Mouse (Mus musculus) kidney, adult 11 months (tissue): ENCODE data around the gene Gpr179.
"Not testable (repeated sequence)": the region's sequence is repeated elsewhere in the genome, so short reads cannot be mapped to it uniquely, and the experiment has no call there.

ENCODE experiments used
- DNase-seq: peaks from one replicate; pipeline ENCODE4 v3.0.0; 2022

Gpr179 gene

DNA sequence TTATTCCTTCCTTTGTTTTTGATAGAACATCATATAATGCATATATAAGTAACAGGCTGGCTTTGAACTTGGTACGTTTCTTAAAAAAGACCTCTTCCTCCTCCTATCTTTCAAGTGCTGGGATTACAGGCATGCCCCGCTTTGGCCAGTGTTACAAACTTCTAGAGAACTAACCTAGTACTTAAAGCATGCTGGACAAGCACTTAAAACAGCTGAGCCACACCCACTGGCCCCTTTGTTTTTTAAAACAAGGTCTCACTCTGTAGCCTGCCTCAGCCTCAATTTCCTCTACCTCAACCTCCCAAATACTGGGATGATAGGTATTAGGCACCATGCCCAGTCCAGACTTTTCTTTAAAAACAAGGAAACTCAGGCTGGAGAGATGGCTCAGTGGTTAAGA, 2.8 kb upstream of the Gpr179 start:
- DNase-seq, result no peak

DNA sequence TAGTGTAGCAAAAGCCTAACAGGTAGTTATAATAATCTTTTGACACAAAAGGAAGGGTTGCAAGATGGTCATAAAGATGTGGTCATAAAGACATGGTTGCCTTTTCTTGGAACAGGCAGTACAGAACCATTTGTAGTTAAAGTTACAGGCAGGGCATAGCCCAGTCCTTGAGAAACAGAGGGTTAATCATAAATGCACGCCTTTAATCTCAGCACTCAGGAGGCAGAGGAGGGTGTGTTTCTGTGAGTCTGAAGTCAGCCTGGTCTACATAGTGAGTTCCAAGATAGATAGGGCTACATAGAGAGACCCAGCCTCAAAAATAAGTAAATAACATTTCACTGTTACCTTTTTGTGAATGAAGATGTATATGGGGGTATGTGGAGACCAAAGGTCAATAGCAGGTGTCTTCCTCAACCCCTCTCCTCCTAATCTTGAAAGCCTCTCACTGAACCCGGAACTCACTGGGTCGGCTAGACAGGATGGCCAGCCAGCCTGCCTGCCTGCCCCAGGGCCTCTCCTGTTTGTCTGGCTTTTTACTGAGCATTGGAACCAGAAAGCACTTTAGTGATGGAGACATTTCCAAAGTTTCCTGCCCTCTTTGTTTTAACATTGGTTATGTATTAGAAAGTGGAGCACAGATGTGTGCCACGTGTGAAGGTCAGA, 1.2 kb upstream of the Gpr179 start:
- no peak for DNase-seq

DNA sequence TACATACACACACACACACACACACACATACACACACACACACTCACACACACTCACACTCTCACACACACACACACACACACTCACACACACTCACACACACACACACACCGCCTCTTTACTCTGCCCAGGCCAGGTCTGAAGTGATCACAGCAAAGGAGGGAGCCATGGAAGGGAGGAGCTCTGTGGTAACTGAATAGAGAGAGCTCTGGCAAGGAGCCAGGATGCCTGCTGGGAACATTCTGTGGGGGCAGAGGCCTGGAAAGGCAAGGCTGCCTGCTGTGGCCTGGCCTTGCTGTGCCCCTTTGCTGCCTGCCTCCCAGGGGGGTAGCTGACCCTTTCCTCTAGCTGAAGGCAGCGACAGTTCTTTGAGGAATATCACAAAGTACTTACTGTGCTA, 1.8 kb downstream of the Gpr179 start:
- peak; percentile 81 for DNase-seq

DNA sequence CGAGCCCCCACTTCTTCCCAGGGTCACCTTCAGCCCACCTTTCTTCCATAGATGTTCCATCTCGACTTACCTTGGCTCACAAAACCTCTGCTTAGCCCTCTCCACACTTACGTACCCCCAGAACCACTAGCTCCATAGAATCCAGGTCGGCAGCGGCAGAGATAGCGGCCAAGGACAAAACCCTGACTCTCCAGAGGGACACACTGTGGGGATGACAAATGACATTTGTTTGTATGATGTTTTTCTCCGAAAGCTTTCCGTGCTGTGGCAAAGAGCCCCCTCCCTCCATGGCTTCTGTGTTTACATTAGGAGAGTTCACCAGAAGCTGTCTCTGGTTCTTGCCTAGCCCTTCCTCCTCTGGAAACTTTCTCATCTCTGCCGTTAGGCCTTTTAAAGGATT, 4.6 kb downstream of the Gpr179 start:
- DNase-seq, result no peak

DNA sequence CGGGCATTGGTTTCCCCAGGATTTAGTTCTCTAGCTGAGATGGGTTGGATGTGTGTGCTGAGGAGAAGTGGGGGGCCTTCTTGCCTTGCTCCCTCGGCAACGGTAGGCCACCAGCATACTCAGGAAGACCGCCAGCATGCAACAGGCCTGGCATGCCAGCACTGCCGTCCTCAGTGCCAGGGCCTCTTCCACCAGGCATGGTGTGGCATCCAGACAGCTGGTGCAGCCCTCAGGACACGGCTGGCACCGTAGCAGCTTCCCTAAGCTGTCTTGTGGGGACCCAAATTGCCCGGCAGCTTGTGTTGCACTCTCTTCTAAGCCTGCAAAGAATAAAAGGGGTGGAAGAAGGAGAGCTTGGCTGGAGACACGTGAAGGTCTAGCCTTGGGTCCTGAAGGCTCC, 5.5 kb downstream of the Gpr179 start:
- DNase-seq, result no peak

DNA sequence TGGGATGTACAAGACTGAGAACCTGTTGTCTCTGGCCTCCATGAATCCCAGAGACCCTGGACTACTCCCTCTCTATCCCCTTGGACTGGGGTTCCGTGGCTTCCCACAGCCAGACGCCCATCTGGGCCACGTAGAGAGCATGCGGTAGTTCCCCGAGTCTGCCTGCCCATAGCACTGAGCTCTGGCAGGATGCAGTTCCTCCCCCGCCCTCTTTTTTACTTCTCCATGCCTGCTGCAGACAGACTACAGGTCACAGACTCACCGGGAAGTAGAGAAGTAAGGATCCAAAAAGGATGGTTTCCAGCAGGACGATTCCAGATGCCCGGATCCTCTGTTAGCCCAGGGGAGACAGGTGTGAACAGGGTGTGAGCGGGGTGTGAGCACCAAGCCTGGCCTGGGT, 6.4 kb downstream of the Gpr179 start:
- DNase-seq, result no peak

DNA sequence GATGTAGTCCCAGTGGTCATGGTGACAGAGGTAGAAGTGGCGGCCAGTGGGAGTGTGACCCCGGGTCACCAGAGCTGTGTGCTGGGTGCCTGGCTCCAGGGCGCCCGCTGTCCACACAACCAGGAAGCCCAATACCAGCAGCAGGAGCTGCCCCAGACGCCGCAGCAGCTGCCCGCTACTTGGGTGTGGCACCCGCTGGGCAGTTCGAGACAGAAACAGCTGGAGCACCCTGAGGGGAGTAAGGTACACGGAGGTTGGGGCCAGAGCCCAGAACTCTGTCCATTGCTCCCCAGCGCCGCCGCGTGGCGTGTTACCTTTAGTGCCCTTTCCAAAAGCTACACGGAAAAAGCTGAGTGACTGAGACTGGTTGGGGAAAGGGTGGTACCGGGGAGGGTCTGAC, 8.3 kb downstream of the Gpr179 start:
- DNase-seq, result no peak

DNA sequence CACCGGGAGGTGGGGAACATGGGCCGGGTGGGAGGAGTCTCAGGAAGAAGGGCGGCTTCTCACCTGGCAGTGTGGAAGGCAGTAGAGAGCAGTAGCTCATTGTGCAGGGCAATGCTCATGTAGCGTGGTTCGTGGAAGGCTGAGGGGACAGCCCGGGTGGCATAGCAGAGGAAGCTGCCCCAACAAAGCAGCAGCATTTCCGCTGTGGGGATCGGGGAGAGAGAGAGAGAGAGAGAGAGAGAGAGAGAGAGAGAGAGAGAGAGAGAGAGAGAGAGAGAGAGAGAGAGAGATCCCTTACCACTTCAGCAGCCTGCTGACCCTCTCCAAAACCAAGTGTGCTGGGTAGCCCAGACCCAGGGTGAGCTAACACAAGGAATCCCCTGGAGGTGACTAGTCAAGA, 8.7 kb downstream of the Gpr179 start:
- DNase-seq, result no peak

DNA sequence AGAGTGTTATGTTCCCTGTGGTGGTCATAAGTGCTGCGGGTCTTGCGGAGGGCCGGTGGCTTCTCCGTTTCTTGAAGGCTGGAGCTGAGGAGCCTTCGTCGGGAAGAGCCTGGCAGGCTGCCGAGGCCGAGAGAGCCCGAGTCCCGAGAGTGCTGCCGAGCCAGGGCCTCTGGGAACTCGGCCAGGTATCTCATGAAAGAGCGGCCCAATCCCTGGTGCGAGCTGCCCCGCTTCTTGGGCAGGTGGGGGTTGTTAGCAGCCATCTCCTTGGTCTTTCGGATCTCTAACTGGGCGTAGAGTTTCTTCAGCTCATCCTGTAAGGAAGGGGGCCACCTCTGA, 12.9 kb downstream of the Gpr179 start:
- peak; percentile 67 for DNase-seq

DNA sequence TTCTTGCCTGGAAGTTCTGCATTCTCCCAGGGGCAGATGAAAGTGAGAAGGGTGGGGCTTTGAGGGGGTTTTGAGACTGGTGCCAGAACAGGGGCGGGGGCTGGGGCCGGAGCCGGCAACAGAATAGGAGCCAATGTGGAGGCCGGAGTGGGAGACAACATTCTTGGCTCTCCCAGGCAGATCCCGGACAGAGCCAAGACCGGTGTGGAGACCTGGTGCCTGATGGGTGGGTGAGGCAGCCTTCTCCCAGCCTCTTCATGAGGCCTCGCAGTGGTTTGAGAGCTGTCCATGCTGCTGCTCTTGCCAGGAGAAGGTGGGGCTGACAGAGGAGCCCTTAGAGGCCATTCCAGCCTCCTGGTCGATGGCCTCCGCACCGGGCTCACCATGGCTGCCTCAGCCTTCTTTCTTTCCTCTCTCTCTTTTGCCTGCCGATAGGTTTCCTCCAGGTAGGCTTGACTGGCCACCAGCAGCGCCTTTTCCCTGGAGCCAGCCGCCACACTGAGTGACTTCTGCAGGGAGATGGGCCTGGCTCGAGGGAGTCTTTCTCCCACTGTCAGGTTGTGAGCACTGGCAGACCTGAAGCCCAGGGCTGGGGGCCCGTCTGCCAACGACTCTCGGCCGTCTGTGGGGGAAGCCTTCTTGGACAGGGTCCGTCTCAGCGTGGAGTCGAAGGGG, 13.4 kb downstream of the Gpr179 start:
- DNase-seq, result no peak

DNA sequence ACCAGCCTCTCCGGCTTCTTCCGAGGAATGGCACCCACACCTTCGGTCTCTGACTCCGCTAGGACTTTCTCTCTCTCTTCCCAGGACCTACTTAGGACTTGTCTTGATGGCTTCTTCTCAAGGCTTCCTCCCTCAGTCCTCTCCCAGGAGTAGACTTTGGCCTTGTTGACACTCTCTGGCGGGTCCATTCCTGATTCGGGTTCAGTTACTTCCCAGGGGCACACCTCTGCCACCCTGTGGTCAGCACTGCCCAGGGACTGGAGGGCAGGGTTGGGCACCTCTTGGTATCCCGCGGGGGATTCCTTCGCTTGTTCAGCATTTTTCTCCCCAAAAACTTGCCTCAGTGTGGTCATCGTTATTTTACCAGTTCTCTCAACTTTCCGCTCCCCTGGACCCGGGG, 14.5 kb downstream of the Gpr179 start:
- DNase-seq, result peak; percentile 60

DNA sequence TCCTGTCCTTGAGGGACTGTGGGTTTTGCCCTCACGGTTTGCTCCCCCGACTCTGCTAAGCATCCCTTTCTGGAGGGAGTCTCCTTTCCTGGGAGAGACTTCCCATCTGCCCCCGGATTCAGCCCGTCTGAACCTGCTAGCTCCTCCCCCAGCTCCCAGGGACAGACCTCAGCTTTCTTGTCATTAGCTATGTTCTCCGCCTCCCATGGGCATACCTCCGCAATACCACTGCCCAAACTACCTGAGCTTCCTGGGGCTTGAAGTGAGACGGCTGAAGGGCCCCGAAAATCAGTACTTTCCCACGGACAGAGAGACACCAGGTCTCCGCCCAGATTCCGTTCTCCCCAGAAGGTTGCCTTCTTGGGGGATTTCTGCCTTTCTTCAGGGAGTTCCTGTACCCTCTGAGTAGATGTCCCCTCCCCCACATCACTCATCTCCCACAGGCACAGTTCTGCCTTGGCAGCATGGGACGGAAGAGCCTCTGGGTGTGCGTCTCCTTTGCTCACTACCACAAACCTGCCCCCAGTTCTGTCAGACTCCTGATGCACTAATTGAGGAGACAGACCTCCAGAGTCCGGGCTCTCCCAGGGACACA, 15.0 kb downstream of the Gpr179 start:
- DNase-seq, result no peak

DNA sequence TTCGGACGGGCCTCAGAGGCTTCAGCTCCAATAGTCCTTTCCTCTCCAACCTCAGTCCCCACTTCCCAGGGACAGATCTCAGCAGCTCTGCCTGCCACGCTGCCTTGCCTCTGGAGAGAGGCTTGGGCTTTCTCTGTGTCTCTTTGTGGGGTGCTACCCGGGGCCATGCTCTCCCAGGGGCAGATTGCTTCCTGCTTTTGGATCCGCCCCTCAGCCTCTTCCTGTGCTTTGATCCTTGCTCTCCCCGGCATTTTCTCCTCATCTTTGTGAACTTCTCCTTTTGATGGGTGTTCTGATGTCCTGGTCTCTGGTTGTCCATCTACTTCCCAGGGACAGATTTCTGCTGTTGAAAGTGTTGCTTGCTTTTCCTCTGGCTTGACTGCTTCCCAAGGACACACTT, 15.6 kb downstream of the Gpr179 start:
- DNase-seq, result no peak

DNA sequence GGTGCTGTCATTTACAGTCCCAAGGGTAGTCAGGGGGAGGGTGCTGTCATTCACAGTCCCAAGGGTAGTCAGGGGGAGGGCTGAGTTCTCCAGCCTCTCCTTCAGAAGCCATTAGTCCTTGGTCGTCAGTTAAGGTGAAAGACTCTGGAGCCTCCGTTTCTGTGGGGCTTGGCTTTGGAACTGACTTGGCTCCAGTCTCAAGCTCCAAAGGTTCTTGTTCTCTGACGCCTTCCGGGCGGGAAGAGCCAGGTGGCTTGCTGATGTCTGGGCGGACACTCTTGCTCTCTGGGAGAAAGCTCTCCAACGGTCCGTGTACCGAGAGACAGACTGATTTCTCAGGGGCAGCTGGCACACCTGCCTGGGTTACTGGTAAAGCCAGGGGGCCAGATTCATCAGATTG, 17.5 kb downstream of the Gpr179 start:
- DNase-seq, result no peak

DNA sequence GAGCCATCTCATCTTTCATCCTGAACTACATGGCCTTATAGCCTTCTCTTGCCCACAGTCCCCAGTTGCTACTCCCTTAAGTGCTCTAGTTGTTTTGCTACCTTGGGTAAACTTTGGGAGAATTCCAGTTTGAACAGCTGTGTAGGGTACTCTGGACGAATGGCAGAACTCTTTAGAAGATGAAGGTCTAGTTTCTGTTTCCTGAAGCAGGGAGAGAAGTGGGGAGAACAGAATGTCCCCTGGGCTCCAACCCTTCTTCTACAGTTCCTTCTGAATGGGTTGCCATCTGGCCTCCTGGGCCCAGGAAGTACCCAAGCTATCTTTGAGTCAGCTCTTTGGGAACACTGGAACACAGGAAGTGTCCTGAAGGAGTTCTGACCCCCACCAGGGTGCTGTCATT, 18.0 kb downstream of the Gpr179 start:
- DNase-seq, result no peak

DNA sequence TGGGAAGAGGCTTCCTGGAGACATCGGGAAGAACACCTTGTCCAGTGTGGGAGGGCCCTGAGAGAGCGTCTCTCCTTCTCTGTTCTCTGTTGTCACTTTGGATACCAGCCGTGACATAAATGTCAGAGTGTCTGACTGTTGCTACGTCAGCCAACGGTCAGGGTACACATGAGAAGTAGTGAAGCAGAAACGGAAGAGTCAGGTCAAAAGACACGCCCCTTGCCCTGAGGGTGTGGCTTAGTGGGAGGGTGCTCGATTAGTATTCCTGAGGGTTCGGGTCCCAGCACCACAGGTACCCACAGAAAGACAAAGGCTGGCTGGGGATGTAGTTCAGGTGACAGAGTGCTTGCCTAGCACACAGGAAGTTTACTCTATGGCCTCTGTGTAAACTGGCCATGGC, 18.8 kb downstream of the Gpr179 start:
- peak; percentile 48 for DNase-seq

DNA sequence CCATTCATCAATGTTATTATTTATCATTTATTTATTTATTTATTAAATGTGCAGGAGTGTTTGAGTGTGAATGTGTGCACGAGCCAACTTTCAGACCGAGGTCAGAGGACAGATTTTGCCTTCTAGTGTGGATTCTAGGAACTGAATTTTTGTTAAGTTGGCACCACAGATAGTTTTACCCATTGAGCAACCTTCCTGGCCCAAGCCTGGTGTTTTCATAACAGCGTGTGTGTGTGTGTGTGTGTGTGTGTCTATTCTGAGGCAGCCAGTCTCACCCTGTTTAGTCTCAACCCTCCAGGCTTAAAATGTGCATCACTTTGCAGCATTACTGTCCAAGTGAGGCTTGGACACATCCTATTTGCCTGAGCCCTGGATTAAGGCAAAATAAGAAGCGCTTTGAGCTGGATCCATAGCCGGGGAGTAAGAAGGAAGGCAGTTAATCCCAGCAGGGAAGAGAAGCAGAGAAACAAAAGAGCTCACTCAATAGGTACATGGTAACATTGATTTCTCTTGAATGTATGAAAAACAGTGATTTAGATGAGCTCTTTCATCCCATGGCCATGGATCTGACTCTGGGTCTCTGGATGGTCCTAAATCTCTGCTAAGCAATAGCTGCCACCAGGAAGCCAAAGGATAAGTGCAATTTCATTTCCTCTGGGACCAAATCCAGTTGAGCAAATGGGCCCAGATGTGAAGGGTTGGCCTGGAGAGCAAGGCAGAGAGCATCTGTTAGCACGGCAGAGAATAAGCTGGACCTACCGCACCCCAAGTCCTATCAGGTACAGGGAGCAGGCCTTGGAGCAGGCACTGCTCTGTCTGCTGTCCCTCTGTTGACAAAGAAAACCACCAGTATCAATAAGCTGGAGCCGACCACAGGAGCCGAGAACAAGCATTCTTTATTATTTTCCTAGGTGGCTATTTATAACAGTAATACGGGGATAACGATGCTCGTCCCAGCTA, 20.4 kb downstream of the Gpr179 start:
- no peak for DNase-seq

DNA sequence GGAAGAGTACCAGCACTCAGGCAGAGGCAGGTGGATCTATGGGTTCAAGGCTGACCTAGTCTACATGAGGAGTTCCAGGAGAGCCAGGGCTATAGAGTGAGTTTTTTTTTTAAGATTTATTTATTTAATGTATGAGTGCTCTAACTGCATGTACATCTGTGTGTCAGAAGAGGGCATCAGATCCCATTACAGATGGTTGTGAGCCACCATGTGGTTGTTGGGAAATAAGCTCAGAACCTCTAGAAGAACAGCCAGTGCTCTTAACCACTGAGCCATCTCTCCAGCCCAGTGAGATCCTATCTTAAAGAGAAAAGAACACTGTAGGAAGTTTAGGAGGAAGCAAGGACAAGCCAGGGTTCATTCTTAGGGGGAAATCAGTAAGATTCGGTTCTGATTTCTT, 21.6 kb downstream of the Gpr179 start:
- no peak for DNase-seq

DNA sequence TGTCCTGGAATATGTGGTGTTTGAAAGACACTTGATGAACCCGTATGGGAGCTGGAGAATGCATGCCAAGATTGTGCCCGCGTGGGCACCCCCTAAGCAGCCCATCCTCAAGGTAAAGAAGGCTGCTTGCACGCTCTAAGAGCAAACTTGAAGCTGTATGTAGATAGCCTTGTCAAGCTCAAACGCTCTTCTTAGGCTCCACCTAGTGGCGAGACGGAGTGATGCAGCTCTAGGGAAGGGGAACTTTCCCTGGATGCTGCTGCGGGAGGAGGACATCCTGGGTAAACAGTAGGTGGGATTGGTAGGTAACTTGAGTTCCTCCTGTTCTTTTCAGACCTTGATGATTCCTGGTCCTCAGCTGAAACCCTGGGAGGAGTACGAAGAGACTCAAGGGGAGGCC, 23.7 kb downstream of the Gpr179 start:
- DNase-seq, result no peak

DNA sequence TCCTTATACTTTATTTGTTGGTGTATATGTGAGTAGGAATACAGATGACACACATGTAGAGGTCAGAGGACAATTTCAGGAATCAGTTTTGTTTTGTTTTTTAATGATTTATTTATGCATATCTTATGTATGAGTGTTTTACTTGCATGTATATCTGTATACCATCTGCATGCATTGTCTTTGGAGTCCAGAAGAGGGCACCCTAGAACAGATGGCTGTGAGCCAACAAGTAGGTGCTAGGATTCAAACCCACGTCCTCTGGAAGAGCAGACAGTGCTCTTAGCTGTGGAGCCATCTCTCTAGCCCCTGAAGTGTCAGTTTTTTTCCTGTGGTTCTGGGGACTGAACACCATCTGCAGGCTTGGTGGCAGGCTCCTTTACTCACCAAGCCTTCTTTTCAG, 26.7 kb downstream of the Gpr179 start:
- DNase-seq, result no peak

DNA sequence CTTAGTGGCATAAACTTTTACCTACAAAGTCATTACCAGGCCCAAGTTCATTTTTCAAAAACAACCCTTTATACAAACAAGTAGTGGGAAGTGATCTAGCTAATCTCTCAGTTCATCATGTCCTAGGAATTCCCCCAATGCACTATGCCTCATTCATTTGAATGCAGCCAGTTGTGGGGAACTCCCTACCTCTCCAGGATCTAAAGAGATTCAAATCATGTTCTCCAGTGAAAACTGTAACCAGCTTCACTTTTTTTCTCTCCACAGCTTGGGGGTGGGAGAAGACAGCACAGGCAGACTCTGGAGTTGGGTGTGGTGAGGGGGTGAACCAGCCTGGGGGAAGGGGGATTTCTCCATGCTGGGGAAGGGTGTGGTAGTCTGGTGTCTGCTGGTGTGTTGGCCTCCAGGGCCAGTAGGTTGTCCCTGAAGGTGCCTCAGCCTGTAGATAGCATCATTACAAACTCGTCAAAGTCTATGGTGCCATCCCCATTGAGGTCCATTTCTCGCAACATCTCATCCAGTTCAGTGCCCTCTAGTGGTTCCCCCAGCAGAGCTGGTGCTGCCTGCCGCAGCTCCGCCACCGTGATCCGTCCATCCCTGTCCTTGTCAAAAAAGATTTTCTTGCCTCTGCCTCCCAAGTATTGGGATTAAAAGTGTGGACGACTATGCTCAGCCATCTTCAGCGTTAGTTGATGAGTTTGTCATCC, 29.8 kb downstream of the Gpr179 start:
- DNase-seq, result not testable (repeated sequence)

DNA sequence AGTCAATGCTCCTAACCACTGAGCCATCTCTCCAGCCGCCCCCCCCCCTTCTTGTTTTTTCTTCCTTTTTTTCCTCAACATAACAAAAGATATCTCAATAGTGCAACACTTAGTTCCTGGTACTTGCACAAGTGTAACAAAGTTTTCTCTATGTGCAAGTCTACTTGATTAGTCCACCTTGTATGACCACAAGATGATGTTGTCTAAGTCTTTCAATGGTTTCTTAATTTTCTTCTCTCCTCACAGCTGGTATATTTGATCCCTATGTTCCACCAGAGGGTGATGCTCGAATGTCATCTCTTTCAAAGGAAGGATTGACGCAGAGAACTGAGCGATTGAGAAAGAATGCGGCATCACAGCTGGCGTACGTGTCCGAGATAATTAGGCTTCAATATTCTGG, 30.7 kb downstream of the Gpr179 start:
- DNase-seq, result no peak
